Mouse (Mus musculus) stomach, embryonic 15.5 days (tissue): ENCODE results near the gene Nln. TPM values are rescaled to one million over a fixed set of nuclear protein-coding genes. Genes with fewer than 3 reads are reported as not detected.

Experiments used
- ATAC-seq: fragments of 200-750 bp; cut with Nextera tagmentation; 2 replicates; pipeline ENCODE4 v1.8.0; 2017; ENCODE audit warnings: low read depth, moderate number of reproducible peaks, moderate TSS enrichment; ENCODE audit not compliant: insufficient read depth, low FRiP score
- H3K27ac ChIP-seq: fragments of 300-500 bp; sonication (generic); 2 replicates; pipeline ENCODE4 v1.5.1; 2015; ENCODE audit warnings: mild to moderate bottlenecking, inconsistent platforms
- H3K27me3 ChIP-seq: fragments of 300-500 bp; sonication (generic); replicated peaks from 2 replicates; pipeline ENCODE4 v1.6.1; 2015; ENCODE audit warnings: inconsistent platforms
- H3K36me3 ChIP-seq: fragments of 300-500 bp; sonication (generic); 2 replicates; pipeline ENCODE4 v1.6.1; 2015; ENCODE audit warnings: inconsistent platforms
- H3K4me1 ChIP-seq: fragments of 300-500 bp; sonication (generic); 2 replicates; pipeline ENCODE4 v1.6.1; 2015; ENCODE audit warnings: inconsistent platforms
- H3K4me2 ChIP-seq: fragments of 300-500 bp; sonication (generic); 2 replicates; pipeline ENCODE4 v1.6.1; 2015; ENCODE audit warnings: mild to moderate bottlenecking, inconsistent platforms
- H3K4me3 ChIP-seq: fragments of 300-500 bp; sonication (generic); replicated peaks from 2 replicates; pipeline ENCODE4 v1.5.1; 2015; ENCODE audit warnings: inconsistent platforms
- H3K9ac ChIP-seq: fragments of 300-500 bp; sonication (generic); 2 replicates; pipeline ENCODE4 v1.6.1; 2015; ENCODE audit warnings: inconsistent platforms
- H3K9me3 ChIP-seq: fragments of 300-500 bp; sonication (generic); 2 replicates; pipeline ENCODE4 v1.6.1; 2016; ENCODE audit warnings: inconsistent platforms
- WGBS: fragments of 180-500 bp; shearing (Covaris S2); methylation state at CpG from one replicate; pipeline ENCODE4 v1.1.7; 2015; 5-methylcytosine and 5-hydroxymethylcytosine counted together
- polyA plus RNA-seq: library from polyadenylated mRNA; unstranded; fragments of >200 nt; fragmentation: Nextera tagmentation; extraction: Ambion mirVana; gene quantifications from 2 replicates; pipeline ENCODE4 v1.2.1, GENCODE M21; 2015

The Nln gene
- polyA plus RNA-seq, 1 experiment from 2014 or later = 19.2 TPM

GRCm38 (mm10) chr13:104038891-104039290 lies 70.5 kb downstream of the Nln start:
- Histone ChIP-seq H3K9me3 (no peaks in the 10 kb centered on the region), H3K9ac (no peak overlapping the region), H3K4me3 (no peak overlapping the region), H3K27me3 (no peaks in the 10 kb centered on the region), H3K4me2 (no peak overlapping the region), H3K4me1 (peaks cover 40% of the 10 kb centered on the region), H3K36me3 (no peaks in the 10 kb centered on the region), H3K27ac (no peak overlapping the region)
- no peak for ATAC-seq
- 93% methylated on average over 7 of the region's 7 CpGs for WGBS

GRCm38 (mm10) chr13:104038358-104038757 lies 71.1 kb downstream of the Nln start:
- Histone ChIP-seq H3K4me3 (no peak overlapping the region), H3K36me3 (no peaks in the 10 kb centered on the region), H3K4me1 (peaks cover 40% of the 10 kb centered on the region), H3K9me3 (no peaks in the 10 kb centered on the region), H3K27ac (peak overlapping the region; percentile 86), H3K4me2 (0 out of 2 replicates have a peak overlapping the region, but pooled peaks have one; percentile 19), H3K27me3 (no peaks in the 10 kb centered on the region), H3K9ac (no peak overlapping the region)
- 53% methylated on average over 7 of the region's 7 CpGs for WGBS
- no peak for ATAC-seq

- H3K4me2 ChIP-seq = peak overlapping the region; percentile 19; the same call in 1 of the 2 replicates
- peak overlapping the region; percentile 86 for H3K27ac ChIP-seq
- no peak overlapping the region for H3K4me3 ChIP-seq
- H3K36me3 ChIP-seq = no peaks in the 10 kb centered on the region
- H3K27me3 ChIP-seq = no peaks in the 10 kb centered on the region
- ATAC-seq = peak; percentile 75
- H3K9me3 ChIP-seq = no peaks in the 10 kb centered on the region
- WGBS = 24% methylated on average over 9 of the region's 9 CpGs
- H3K4me1 ChIP-seq = peaks cover 46% of the 10 kb centered on the region
- no peak overlapping the region for H3K9ac ChIP-seq
Observed at GRCm38 (mm10) chr13:104037531-104038290, 71.7 kb downstream of the Nln start.

- Histone ChIP-seq H3K4me3 (no peak overlapping the region), H3K4me1 (peaks cover 56% of the 10 kb centered on the region), H3K9ac (no peak overlapping the region), H3K4me2 (peak overlapping the region; percentile 19; the same call in 1 of the 2 replicates), H3K9me3 (no peaks in the 10 kb centered on the region), H3K27me3 (no peaks in the 10 kb centered on the region), H3K27ac (peak overlapping the region; percentile 86), H3K36me3 (no peaks in the 10 kb centered on the region)
- 42% methylated on average over 23 of the region's 23 CpGs for WGBS
- ATAC-seq = peak; percentile 56
Observed at GRCm38 (mm10) chr13:104036494-104037290, 72.7 kb downstream of the Nln start.

GRCm38 (mm10) chr13:104035651-104036050 lies 73.8 kb downstream of the Nln start:
- Histone ChIP-seq H3K4me2 (no peak overlapping the region), H3K9ac (no peak overlapping the region), H3K9me3 (no peaks in the 10 kb centered on the region), H3K27ac (no peak overlapping the region), H3K36me3 (no peaks in the 10 kb centered on the region), H3K4me3 (no peak overlapping the region), H3K27me3 (no peaks in the 10 kb centered on the region), H3K4me1 (peaks cover 58% of the 10 kb centered on the region)
- WGBS = 73% methylated on average over 2 of the region's 2 CpGs
- no peak for ATAC-seq

GRCm38 (mm10) chr13:104034854-104035253 lies 74.6 kb downstream of the Nln start:
- WGBS = 30% methylated on average over 6 of the region's 6 CpGs
- Histone ChIP-seq H3K9me3 (no peaks in the 10 kb centered on the region), H3K9ac (no peak overlapping the region), H3K27me3 (no peaks in the 10 kb centered on the region), H3K27ac (peak overlapping the region; percentile 36; the same call in 1 of the 2 replicates), H3K36me3 (no peaks in the 10 kb centered on the region), H3K4me2 (no peak overlapping the region), H3K4me3 (no peak overlapping the region), H3K4me1 (peaks cover 56% of the 10 kb centered on the region)
- no peak for ATAC-seq

- Histone ChIP-seq H3K4me3 (no peak overlapping the region), H3K9me3 (no peaks in the 10 kb centered on the region), H3K4me1 (peaks cover 42% of the 10 kb centered on the region), H3K27me3 (no peaks in the 10 kb centered on the region), H3K4me2 (no peak overlapping the region), H3K36me3 (no peaks in the 10 kb centered on the region), H3K9ac (no peak overlapping the region), H3K27ac (peak overlapping the region; percentile 75)
- 14% methylated on average over 3 of the region's 3 CpGs for WGBS
- ATAC-seq = no peak
Observed at GRCm38 (mm10) chr13:104032620-104033133, 76.7 kb downstream of the Nln start.

- no peaks in the 10 kb centered on the region for H3K36me3 ChIP-seq
- no peak overlapping the region for H3K4me3 ChIP-seq
- H3K27ac ChIP-seq = peak overlapping the region; percentile 75
- H3K4me2 ChIP-seq = no peak overlapping the region
- WGBS = 35% methylated on average over 12 of the region's 12 CpGs
- ATAC-seq = peak; percentile 63
- no peaks in the 10 kb centered on the region for H3K9me3 ChIP-seq
- no peak overlapping the region for H3K9ac ChIP-seq
- H3K27me3 ChIP-seq = no peaks in the 10 kb centered on the region
- H3K4me1 ChIP-seq = peaks cover 36% of the 10 kb centered on the region
Observed at GRCm38 (mm10) chr13:104031821-104032331, 77.5 kb downstream of the Nln start.

GRCm38 (mm10) chr13:104030956-104031355 lies 78.5 kb downstream of the Nln start:
- ATAC-seq = no peak
- H3K36me3 ChIP-seq = no peaks in the 10 kb centered on the region
- H3K4me3 ChIP-seq = no peak overlapping the region
- no peak overlapping the region for H3K4me2 ChIP-seq
- no peak overlapping the region for H3K9ac ChIP-seq
- H3K27me3 ChIP-seq = no peaks in the 10 kb centered on the region
- no peaks in the 10 kb centered on the region for H3K9me3 ChIP-seq
- no peak overlapping the region for H3K27ac ChIP-seq
- peaks cover 34% of the 10 kb centered on the region for H3K4me1 ChIP-seq
- 87% methylated on average over 4 of the region's 4 CpGs for WGBS

GRCm38 (mm10) chr13:104029511-104029910 lies 79.9 kb downstream of the Nln start:
- no peak overlapping the region for H3K4me2 ChIP-seq
- ATAC-seq = no peak

GRCm38 (mm10) chr13:104029089-104029488 lies 80.3 kb downstream of the Nln start:
- no peak overlapping the region for H3K4me3 ChIP-seq
- H3K27ac ChIP-seq = no peak overlapping the region
- 0 out of 2 replicates have a peak, but pooled peaks have one; percentile 28 for ATAC-seq
- H3K4me1 ChIP-seq = peaks cover 22% of the 10 kb centered on the region
- H3K9ac ChIP-seq = no peak overlapping the region
- 75% methylated on average over 5 of the region's 5 CpGs for WGBS
- H3K9me3 ChIP-seq = no peaks in the 10 kb centered on the region
- H3K36me3 ChIP-seq = no peaks in the 10 kb centered on the region
- H3K27me3 ChIP-seq = no peaks in the 10 kb centered on the region
- no peak overlapping the region for H3K4me2 ChIP-seq

More at GRCm38 (mm10) chr13:104029511-104029910, 79.9 kb downstream of the Nln start:
- H3K36me3 ChIP-seq = no peaks in the 10 kb centered on the region
- no peaks in the 10 kb centered on the region for H3K27me3 ChIP-seq
- H3K9ac ChIP-seq = no peak overlapping the region
- peaks cover 25% of the 10 kb centered on the region for H3K4me1 ChIP-seq
- no peak overlapping the region for H3K4me3 ChIP-seq
- no peak overlapping the region for H3K27ac ChIP-seq
- H3K9me3 ChIP-seq = no peaks in the 10 kb centered on the region
